Mouse (Mus musculus): ENCODE results near the gene Armc2.

Armc2 gene

DNA sequence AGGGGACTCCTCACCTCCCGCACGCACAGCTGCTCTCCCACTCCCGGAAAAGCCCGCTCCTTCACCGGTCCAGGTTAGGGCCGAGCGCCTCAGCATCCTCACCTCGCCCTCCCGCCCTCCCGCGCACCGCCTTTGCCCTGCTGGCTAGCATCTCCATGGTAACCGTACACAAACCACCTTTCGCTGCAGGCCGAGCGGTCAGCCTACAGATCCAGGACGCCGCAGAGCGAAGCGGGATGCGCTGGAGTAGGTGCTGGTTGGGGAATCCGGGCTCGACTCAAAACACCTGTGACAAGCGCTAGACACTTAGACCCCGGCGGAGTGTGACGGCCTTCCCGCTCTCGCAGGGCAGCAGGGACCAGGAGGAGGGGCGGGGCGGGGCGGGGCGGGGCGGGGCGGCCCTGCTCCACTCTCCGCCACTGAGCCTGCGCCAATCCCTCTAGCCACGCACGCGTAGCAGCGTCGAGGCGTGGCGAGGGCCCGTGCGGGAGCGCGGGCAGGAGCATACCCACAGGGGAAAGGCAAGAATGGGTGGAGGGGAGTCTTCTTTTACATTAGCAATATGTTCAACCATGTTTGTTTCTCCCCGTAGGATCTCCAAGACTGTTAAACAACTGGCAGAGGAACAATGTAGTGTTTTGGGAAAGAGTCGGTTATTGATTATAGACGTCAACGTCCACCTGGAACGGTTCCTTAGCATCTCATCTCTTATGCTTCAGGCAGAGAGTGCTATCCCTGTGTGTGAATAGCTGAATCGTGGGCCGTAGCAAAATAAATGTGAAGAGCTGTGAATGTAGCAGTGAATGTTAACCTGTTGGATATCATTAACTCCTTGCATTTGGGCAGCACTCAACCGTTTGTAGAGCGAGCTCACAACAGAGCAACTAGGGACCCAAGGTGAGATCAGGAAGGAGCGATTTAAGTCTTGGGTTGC lies at the start of gene Armc2:
Gene Armc2, minus strand, starts transcription at position 427 of the 934 bp plus-strand sequence.
- peak; percentile 73 for DNase-seq

- peak; percentile 47 for DNase-seq
These were observed 46.2 kb upstream of the Armc2 start for GRCm38 (mm10) chr10:42064446-42064845.

GRCm38 (mm10) chr10:42059522-42059921 lies 41.3 kb upstream of the Armc2 start:
- DNase-seq: no peak

- DNase-seq: no peak
These were observed 39.5 kb upstream of the Armc2 start for GRCm38 (mm10) chr10:42057746-42058145.

GRCm38 (mm10) chr10:42057231-42057601 lies 39.0 kb upstream of the Armc2 start:
- DNase-seq: no peak

GRCm38 (mm10) chr10:42056486-42057230 lies 38.4 kb upstream of the Armc2 start:
- DNase-seq: no peak

- no peak for DNase-seq
These were observed 37.3 kb upstream of the Armc2 start for GRCm38 (mm10) chr10:42055224-42056165.

GRCm38 (mm10) chr10:42051069-42051468 lies 32.8 kb upstream of the Armc2 start:
- DNase-seq: no peak

- no peak for DNase-seq
These were observed 30.4 kb upstream of the Armc2 start for GRCm38 (mm10) chr10:42048648-42049047.

DNA sequence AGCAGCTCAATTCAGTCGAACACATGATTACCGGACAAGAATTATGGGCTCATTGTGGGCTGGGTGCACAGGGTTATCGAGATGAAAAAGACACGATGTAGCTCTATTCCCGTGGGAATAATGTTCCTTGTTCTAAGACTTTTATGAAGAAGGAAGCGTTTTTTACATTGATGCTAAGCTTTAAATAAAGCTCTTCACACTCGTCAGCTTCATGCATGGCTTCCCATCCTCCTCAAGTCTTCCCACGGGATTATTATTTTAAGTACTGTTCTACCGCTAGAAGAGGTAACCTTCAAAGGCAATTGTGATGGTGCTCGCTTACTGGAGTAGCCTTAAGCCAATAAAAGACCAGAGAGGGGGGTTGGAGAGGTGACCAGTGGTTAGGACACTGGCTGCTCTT lies 26.3 kb upstream of the Armc2 start:
- no peak for DNase-seq

DNA sequence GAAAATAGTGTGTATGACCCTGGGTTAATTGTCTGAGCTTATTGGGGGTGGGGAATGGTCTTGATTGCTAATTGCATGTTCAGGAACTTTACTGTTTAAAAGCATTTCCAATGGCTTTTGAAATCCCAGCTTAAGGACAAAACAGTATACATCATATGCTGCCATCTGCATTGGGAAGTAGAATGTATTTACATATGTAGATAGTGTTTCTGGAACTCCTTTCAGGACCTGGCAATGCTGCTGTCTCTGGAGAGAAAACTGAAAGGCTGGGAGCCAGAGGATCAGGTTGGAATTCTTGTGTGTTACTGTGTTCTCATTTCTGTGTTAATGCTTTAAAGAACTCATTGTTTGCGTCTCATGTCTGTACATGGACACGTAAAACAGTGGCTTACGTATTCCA lies 25.1 kb upstream of the Armc2 start:
- DNase-seq: no peak

- DNase-seq: no peak
These were observed 24.6 kb upstream of the Armc2 start for GRCm38 (mm10) chr10:42042881-42043280.

DNA sequence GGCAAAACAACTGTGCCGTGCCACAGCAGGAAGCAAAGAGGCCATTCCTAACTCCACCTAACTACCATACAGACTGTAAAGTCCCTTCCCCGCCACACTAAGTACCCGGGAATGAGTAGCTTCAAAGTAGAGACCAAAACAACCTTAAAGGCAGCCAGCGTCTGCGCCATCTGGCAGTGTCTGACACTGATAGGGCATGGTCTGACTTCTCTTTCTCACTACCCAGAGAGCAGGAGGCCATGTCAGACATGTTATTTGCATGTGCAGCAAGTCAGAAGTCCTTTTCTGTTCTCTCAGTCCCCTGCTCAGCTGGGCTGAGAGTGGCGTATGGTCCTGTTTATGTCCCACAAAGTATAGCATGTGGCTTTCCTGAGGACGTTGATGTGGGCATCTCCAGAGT lies 23.8 kb upstream of the Armc2 start:
- no peak for DNase-seq

GRCm38 (mm10) chr10:42038571-42038970 lies 20.3 kb upstream of the Armc2 start:
- no peak for DNase-seq

- no peak for DNase-seq
These were observed 19.1 kb upstream of the Armc2 start for GRCm38 (mm10) chr10:42037301-42037870.

DNA sequence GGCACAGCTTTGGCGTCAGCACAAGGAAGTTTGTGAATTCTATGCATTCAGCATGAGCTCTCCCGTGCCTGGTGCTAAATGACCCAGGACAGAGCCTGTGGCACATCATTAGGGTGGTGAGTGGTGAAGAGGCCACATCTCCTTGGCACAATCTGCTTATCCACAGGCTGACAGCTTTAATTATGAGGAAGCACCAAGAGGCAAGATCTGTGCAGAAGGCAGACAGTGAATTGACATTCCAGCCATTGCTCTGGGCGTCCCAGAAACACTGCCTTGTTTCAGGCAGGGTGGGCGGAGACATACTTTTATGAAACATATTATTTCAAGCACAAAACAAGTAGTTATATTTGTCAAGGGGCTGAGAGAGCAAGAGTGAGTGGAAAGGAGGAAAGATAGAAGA lies 18.6 kb upstream of the Armc2 start:
- no peak for DNase-seq

- DNase-seq: no peak
These were observed 15.3 kb upstream of the Armc2 start for GRCm38 (mm10) chr10:42033571-42033970.

- DNase-seq: peak; percentile 85
These were observed 12.8 kb upstream of the Armc2 start for GRCm38 (mm10) chr10:42031021-42031420.

GRCm38 (mm10) chr10:42029502-42029901 lies 11.3 kb upstream of the Armc2 start:
- DNase-seq: no peak

DNA sequence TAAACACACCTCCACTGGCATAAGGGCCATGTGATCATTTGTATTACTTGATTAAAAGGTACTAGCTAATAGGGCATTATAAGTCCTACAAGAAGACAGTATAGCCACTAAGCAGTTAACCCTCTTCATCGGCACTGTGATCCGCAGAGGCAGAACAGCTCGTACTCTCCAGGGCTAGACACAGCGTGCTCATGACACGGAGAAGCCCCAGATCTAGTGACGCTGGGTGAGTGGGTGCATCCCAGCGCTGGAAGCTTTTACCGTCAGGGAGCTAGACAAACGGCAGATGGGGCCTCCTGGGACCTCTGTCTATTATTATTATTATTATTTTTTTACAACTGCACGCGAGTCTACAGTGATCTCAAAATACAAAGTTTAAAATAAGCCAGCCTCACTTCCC lies 9.1 kb upstream of the Armc2 start:
- DNase-seq: no peak

DNA sequence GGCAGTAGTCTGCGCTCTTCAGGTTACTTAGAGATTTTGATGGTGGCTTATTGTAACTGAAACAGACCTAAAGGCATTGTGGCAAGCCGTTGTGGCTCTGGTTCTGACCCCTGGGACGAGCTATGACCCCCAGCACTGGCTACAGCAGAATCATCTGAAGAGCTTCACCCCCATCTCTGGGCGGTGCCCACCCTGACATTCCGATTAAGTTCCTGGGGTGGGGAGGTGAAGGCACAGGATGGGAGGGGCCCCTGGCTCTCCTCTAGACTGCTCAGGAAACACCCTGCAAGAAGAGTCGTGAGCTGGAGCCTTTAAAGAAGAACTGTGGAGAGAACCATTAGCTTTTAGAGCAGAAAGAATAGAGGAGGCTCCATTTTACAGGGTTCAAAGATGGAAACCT lies 6.2 kb upstream of the Armc2 start:
- no peak for DNase-seq

- no peak for DNase-seq
These were observed 3.3 kb upstream of the Armc2 start for GRCm38 (mm10) chr10:42021536-42021935.

DNA sequence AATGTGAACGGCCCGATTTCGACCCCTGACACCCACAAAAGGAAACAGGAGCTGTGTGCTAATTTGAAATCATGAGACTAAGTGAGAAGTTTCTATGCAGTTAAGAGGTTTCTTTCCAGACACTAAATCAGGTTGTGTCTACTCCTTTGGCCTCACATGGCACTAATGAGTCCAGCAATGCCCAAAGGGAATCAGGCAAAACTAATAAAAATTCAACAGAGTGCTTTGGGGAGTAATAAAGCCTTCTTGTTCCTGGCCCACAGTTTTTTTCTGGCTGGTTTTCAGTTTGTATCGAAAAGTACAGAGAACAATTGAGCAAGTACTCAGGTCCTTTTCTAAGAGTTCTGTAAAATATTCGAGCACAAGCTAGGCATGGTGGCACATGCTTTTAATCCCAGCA lies 4.2 kb downstream of the Armc2 start:
- DNase-seq: no peak

Measured in cerebellum, adult 8-10 months (tissue).